Mouse (Mus musculus) brain, embryonic 14.5 days (tissue): ENCODE measurements around the gene Pim3. TPM values are rescaled to one million over a fixed set of nuclear protein-coding genes. Genes with fewer than 3 reads are reported as not detected.
A peak's percentile ranks its signal among the peaks of the same experiment; 100 is the strongest.

Source experiments
- DNase-seq: peaks from one replicate; pipeline ENCODE4 v3.0.0-alpha.2; 2011; ENCODE audit warnings: low read depth
- CTCF ChIP-seq: fragments of 200-500 bp; IDR thresholded peaks from 2 replicates; pipeline ENCODE4 v1.5.1; 2012; ENCODE audit warnings: inconsistent platforms, mild to moderate bottlenecking, moderate library complexity, borderline replicate concordance; ENCODE audit not compliant: insufficient read depth, insufficient read length; ENCODE audit errors: extremely low read depth
- POLR2A ChIP-seq: fragments of 200-500 bp; IDR thresholded peaks from 2 replicates; pipeline ENCODE4 v1.6.1; 2012; ENCODE audit warnings: mild to moderate bottlenecking, inconsistent platforms, borderline replicate concordance; ENCODE audit not compliant: poor library complexity, insufficient read depth, insufficient read length, severe bottlenecking; ENCODE audit errors: extremely low read depth
- polyA plus RNA-seq: library from polyadenylated mRNA; depleted of rRNA; stranded (reverse); fragments of >200 nt; gene quantifications from 2 replicates; pipeline ENCODE4 v1.2.3, GENCODE M21; 2012; rRNA removed

Gene Pim3
- polyA plus RNA-seq, 1 experiment: 18.5 TPM

GRCm38 (mm10) chr15:88895891-88896290 lies 33.9 kb downstream of the Pim3 start:
- TF ChIP-seq CTCF (no peak), POLR2A (no peak)
- DNase-seq: no peak

GRCm38 (mm10) chr15:88896341-88896980 lies 34.5 kb downstream of the Pim3 start:
- TF ChIP-seq POLR2A: no peak
- no peak for TF ChIP-seq CTCF
- no peak for DNase-seq

GRCm38 (mm10) chr15:88902200-88902875 lies 40.4 kb downstream of the Pim3 start:
- TF ChIP-seq POLR2A (no peak), CTCF (no peak)
- no peak for DNase-seq

GRCm38 (mm10) chr15:88903086-88903485 lies 41.1 kb downstream of the Pim3 start:
- no peak for DNase-seq

GRCm38 (mm10) chr15:88904056-88904811 lies 42.2 kb downstream of the Pim3 start:
- TF ChIP-seq CTCF: no peak
- no peak for TF ChIP-seq POLR2A
- DNase-seq: no peak

More at GRCm38 (mm10) chr15:88903086-88903485, 41.1 kb downstream of the Pim3 start:
- TF ChIP-seq CTCF (peak; percentile 24; the same call in 1 of the 2 replicates), POLR2A (no peak)

- TF ChIP-seq POLR2A (no peak), CTCF (no peak)
- DNase-seq: no peak
Observed at GRCm38 (mm10) chr15:88906347-88906746, 44.4 kb downstream of the Pim3 start.

GRCm38 (mm10) chr15:88915046-88915445 lies 53.1 kb downstream of the Pim3 start:
- TF ChIP-seq POLR2A (no peak), CTCF (no peak)
- DNase-seq: no peak

Other genes with a start within 250 kb of the Pim3 start
- 22.7 and 35.9 TPM in 2 replicates for gene Brd1, start 128.0 kb upstream of the Pim3 start, polyA plus RNA-seq
- 16.5 and 25.7 TPM in 2 replicates for gene Zbed4, start 110.5 kb upstream of the Pim3 start, polyA plus RNA-seq
- 14.2 and 15.4 TPM in 2 replicates for gene Alg12, start 42.9 kb upstream of the Pim3 start, polyA plus RNA-seq
- gene Creld2, start 42.5 kb upstream of the Pim3 start, polyA plus RNA-seq: 41.8 and 48.8 TPM in 2 replicates
- 0.25 and 0.26 TPM in 2 replicates for gene Ttll8, start 92.2 kb downstream of the Pim3 start, polyA plus RNA-seq
- gene Mlc1, start 116.8 kb downstream of the Pim3 start, polyA plus RNA-seq: 15.1 and 20.5 TPM in 2 replicates
- gene Mov10l1, start 120.7 kb downstream of the Pim3 start, polyA plus RNA-seq: not detected in 2 replicates
- 14.7 and 24.0 TPM in 2 replicates for gene Panx2, start 197.5 kb downstream of the Pim3 start, polyA plus RNA-seq
- 36.0 and 40.8 TPM in 2 replicates for gene Trabd, start 212.9 kb downstream of the Pim3 start, polyA plus RNA-seq
- 37.9 and 50.7 TPM in 2 replicates for gene Selenoo, start 226.9 kb downstream of the Pim3 start, polyA plus RNA-seq